Mouse (Mus musculus) neutrophil, adult 65 days (primary cell): ENCODE data around the gene Neurod4. TPM values are rescaled to one million over a fixed set of nuclear protein-coding genes. Genes with fewer than 3 reads are reported as not detected.

Experiments
- total RNA-seq: library from RNA; stranded (reverse); gene quantifications from 2 replicates; pipeline ENCODE4 v1.2.4, GENCODE M21; 2023

Gene Neurod4
- total RNA-seq: not detected in 2 replicates

DNA sequence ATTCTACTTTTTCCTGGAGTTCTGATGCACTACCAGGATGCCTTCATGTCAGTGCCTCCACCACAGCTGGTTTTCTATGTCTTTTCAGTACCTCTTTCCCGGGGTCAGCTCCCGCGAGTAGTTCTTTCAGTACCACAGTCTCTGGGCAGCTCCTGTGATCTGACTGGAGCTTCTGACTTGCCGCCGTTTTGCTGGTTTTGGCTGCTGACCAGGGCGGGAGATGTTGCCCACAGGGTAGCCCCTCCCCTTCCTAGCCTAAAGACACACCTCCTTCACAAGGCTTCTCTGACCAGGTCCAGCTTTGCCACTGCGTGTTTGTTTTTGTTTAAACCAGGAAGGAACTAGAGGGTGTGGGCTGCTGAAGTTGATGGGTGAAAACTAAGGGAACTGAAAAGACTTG, at the start of gene Neurod4:
Gene Neurod4, minus strand, starts transcription at position 175 of the 400 bp plus-strand sequence.

DNA sequence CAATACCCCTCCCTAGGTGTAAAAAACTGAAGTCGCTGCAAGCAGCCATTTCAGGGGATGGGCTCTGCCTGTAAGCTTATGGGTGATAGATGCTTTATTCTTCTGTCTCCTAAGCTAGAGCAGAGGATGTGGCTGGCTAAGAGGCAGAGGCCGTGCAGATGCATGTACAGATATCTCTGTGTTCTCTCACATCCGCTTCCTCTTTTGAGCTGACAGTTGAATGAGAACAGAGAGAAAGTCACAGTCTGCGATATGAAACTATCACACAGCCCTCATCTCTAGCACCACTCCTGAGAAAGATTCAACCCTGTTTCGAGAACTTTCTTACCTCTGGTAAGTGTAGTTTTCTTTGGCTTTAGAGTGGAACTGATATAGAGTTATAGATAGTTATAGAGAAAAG, 42.6 kb upstream of the Neurod4 start, which contains the start of gene Tespa1:
Gene Tespa1, plus strand, starts transcription at position 234 of the 400 bp plus-strand sequence.

Other genes starting within 250 kb of the Neurod4 start
- not detected in 2 replicates for gene Olfr821, start 249.9 kb downstream of the Neurod4 start, total RNA-seq
- not detected in 2 replicates for gene Olfr822, start 209.0 kb downstream of the Neurod4 start, total RNA-seq
- gene Olfr823, start 164.9 kb downstream of the Neurod4 start, total RNA-seq: not detected in 2 replicates
- not detected in 2 replicates for gene Olfr824, start 150.2 kb downstream of the Neurod4 start, total RNA-seq
- not detected in 2 replicates for gene Olfr825, start 113.5 kb downstream of the Neurod4 start, total RNA-seq
- not detected in 2 replicates for gene Olfr826, start 96.1 kb downstream of the Neurod4 start, total RNA-seq
- gene Olfr827, start 65.8 kb downstream of the Neurod4 start, total RNA-seq: not detected in 2 replicates
- 1.5 and 1.6 TPM in 2 replicates for gene Tespa1, start 42.6 kb upstream of the Neurod4 start, total RNA-seq
- gene Vmn2r84, start 114.1 kb upstream of the Neurod4 start, total RNA-seq: not detected in 2 replicates
- gene Vmn2r85, start 149.5 kb upstream of the Neurod4 start, total RNA-seq: not detected in 2 replicates
- not detected in 2 replicates for gene Vmn2r86, start 175.8 kb upstream of the Neurod4 start, total RNA-seq
- not detected in 2 replicates for gene Vmn2r87, start 217.2 kb upstream of the Neurod4 start, total RNA-seq